Mouse (Mus musculus) testis, adult 2 months (tissue): ENCODE measurements at regions not wholly inside any gene's neighbourhood (a gene's known extent, or its start where the extent isn't known, plus 50 kb on each side); places are given as distances from the start of the nearest gene placed in this dataset.

Source experiments
- CTCF ChIP-seq: fragments of 200-500 bp; IDR thresholded peaks from 2 replicates; pipeline ENCODE4 v1.5.1; 2012; ENCODE audit warnings: low read depth, mild to moderate bottlenecking, inconsistent platforms, low read length, moderate library complexity; ENCODE audit not compliant: control insufficient read depth, insufficient read depth, insufficient replicate concordance
- POLR2A ChIP-seq: fragments of 200-500 bp; IDR thresholded peaks from 2 replicates; pipeline ENCODE4 v1.6.1; 2012; ENCODE audit warnings: low read depth, mild to moderate bottlenecking, inconsistent platforms, low read length, moderate library complexity; ENCODE audit not compliant: control insufficient read depth

DNA sequence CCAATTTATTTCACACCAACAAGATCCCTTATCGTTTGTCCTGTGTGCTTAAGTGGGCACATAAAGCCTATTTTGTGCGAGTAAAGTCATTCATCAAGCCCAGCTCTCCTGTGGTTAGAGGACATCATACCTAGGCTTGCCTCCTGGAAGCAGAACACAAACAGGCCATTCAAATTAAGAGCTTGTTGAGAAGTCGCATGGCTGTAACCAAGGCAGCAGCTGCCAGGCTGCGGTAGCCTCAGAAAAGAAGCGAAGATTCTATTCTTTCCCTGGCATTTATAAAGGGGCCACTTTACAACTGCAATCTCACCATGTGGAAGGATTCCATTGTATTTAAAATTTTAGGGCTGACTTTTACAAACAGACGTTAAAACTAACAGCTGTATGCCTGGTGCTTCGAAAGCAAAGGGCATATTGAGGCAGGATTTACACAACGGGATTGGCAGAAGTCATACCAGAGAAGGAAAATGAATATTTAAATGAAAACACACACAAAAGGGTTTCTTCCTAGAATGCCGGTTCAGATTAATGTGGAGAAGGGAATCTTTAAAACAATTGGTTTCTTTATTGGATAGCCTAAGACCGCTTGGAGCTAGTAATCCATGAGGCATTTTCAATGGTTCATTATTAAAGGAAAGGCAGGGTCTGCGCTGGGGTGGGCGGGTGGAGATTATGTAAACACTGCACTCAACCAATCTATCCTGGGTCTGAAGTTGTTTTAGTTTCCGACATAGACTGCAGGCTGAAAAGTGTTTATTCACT is 366.6 kb downstream of the Sfmbt2 start:
- TF ChIP-seq POLR2A (no peak), CTCF (no peak)
